Mouse (Mus musculus) left cerebral cortex, adult 6 months (tissue): Measurements from ENCODE around the gene Rbm14. TPM values are rescaled to one million over a fixed set of nuclear protein-coding genes. Genes with fewer than 3 reads are reported as not detected.

ENCODE experiments used
- long read RNA-seq, 2 experiments: library from polyadenylated mRNA; unstranded; transcript quantifications; one replicate each; pipeline ENCODE4 v2.0.0; 2019 to 2020
- polyA plus RNA-seq: library from polyadenylated mRNA; unstranded; fragments of <200 nt; fragmentation: Nextera tagmentation; gene quantifications from 2 replicates; pipeline ENCODE4 v1.2.3, GENCODE M21; 2021

Rbm14 gene
- polyA plus RNA-seq: 7.6 and 11.1 TPM in 2 replicates
- long read RNA-seq, experiment 1, transcript Rbm14-201 (3 exons, 3,165 nt): major isoform, 67 of 84 reads
- long read RNA-seq, experiment 1, partial matches to known transcripts: 12 of 84 reads
- long read RNA-seq, experiment 1, other reads (novel, unspliced or antisense): 3 of 84 reads
- long read RNA-seq, experiment 2, transcript Rbm14-201 (3 exons, 3,165 nt): major isoform, 10 of 15 reads
- long read RNA-seq, experiment 2, partial matches to known transcripts: 2 of 15 reads
- long read RNA-seq, experiment 2, other reads (novel, unspliced or antisense): 3 of 15 reads

DNA sequence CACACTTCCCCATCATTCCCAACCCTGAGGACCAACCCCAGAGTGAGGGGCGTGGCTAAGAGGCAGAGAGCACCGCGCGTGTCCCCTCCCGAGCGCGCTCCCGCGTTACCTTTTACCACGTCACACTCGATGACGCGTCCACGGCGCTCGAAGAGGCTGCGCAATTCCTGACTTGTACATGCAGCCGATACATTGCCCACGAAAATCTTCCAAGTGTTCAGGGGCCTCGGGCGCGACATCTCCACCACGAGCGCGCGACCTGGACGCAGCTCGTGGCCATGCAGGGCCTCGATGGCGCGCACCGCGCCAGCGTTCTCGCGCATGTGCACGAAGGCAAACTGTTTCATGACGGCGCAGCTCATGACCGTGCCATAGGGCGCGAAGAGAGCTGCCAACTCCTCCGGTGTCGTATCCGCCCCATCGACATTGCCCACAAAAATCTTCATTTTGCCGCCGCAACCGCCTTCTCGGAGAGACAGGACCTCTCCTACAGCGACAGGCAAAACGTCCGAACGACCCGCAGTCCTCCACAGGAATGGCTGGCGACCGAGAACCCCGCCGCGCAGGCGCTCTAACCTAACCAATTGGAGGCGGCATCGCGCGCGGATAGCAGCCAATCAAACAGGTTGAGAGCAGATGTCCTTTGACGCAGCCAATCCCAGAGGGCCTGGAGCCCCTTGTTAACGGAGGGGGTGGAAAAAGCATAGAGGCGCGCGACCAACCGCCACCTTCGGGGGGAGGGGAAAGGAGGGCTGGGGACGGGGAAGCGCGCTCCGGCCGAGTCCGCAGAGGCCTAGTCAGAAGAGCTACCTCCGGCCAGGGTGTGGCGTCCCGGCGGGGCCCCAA, at the start of gene Rbm14, which contains the start of gene Gm21992:
Gene Rbm14, minus strand, starts transcription at position 572 of the 846 bp plus-strand sequence.
Gene Gm21992, minus strand, starts transcription at position 550 of the 846 bp plus-strand sequence.

DNA sequence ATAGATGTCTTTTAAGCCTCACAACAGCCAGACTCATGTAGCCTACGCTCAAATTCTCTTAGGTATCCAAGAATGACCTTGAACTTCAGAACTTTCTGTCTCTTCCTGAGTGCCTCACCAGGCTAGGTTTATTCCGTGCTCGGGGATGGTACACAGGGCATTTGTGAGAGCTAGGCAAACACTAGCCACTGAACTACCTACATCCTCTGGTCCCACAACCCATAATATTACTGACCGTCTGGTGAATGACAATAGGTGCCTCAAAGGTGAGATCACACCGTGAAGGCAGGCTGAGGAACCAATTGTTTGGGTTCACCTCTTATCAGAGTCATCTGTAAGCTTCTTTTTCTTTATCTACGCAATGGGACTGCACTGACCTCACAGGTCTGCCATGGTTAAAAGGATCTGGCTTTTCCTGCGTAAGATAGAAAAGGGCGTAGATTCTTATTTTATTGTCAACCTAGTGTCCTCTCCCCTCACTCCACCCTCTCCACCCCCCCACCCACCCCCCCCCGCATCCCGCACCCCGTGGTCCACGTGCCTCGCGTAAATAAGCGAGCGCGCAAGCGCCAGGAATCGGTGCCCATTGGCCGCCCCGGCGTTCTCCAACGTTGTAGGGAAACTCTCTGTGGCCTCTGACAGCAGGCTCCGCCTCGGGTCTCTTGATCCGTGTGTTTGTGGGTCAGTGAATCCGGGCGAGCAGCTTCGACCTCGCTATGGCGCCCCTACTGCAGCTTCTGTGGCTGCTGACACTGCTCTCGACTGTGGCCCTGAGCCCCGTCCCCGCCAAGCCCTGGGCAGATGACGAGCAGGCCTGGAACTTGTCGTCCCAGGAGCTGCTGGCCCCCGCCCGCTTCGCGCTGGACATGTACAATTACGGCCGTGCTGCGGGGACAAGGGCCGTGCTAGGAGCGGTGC, 43.4 kb upstream of the Rbm14 start, which contains the start of gene Ctsf:
Gene Ctsf, plus strand, starts transcription at position 579 of the 918 bp plus-strand sequence.

DNA sequence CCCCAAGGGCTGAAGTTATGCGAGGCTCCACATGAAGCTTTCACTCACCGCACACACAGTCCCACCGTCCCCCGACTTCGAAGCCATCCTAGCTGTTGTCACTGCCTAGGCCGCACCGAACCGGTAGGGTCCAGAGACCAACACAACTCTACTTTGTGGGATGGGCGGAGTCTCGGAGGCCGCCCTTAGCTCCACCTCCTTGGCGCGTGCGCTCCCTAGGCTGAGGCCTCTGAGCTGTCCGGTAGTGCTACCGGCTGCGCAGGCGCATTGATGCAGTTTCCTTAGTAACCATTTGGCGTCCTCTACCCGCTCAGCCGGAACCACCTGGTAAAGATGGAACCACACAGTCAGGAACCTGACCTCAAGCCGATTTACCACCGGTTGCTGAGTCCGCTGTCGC, 27.7 kb upstream of the Rbm14 start, which contains the start of the genes Ccs and Ccdc87:
Gene Ccs, minus strand, starts transcription at position 184 of the 400 bp plus-strand sequence.
Gene Ccdc87, plus strand, starts transcription at position 218 of the 400 bp plus-strand sequence.

DNA sequence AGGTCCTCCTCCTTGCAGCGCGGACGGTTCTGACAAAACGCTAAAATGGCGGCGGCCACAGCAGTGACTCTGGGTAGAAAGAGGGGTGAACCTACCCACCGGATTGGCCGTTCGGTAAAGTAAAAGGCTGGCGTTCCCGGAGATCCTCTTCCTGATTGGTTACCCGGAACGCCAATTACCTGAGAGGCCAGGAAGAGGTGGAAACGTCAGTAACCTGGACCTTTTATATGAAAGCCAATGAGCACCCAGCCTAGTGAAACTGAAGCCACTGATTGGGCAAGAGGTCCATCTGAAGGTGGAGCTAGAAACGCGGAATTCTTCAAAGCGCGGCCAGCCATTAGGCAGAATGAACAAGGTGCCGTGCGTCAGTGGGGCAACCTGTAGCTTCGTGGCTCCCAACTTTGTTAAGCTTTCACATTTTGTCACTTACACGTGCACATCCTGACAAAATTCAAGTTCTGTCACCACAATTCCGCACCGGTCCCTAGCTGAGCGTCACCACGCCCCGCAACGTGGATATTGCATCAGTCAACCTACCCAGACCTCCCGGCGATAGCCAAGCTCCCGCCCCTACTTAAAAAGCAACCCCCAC, 17.5 kb downstream of the Rbm14 start, which contains the start of gene Rbm4:
Gene Rbm4, minus strand, starts transcription at position 71 of the 592 bp plus-strand sequence.

DNA sequence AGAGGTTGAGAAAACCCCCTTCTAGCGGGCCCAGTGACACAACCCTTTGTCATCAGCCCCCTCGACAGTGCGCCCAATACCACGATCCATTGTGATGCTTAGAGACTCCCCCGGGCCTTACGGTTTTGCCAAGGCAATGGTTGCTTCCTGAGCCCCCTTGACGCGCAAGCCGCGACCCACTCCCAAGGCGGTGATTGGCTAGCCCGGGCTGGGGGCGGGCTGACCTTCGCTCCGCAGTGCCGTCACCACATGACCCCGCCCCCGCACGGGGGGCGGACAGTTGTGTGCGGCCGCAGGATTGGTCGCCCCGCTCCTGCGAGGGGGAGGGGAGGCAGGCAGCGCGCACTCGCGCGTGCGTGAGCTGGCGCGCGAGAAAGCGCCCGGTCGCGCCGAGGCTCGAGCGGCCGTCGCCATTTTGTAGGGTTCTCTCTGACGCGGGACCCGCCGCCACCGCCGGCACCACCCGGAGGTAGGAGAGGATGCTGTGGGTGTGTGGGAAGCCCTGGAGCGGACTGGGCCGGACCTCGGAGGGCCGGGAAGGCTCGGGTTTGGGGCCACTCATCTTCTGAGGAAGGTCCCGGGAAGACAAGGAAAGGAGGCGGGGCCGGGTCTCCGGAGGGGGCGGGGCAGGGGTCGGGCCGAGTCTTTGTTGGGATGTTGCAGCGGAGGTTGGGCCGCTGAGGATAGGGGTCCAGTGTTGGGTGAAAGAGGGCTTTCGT, 55.1 kb downstream of the Rbm14 start, which contains the start of gene Rbm4b:
Gene Rbm4b, plus strand, starts transcription at position 305 of the 719 bp plus-strand sequence.

Other genes with a start within 250 kb of the Rbm14 start
- 2.0 and 4.3 TPM in 2 replicates for gene Lrfn4, start 196.0 kb downstream of the Rbm14 start, polyA plus RNA-seq
- 39.4 and 51.1 TPM in 2 replicates for gene Rce1, start 186.0 kb downstream of the Rbm14 start, polyA plus RNA-seq
- 5.0 and 5.5 TPM in 2 replicates for gene Gm960, start 113.0 kb downstream of the Rbm14 start, polyA plus RNA-seq
- 48.6 and 61.2 TPM in 2 replicates for gene Sptbn2, start 100.5 kb downstream of the Rbm14 start, polyA plus RNA-seq
- gene Rbm4b, start 55.1 kb downstream of the Rbm14 start, polyA plus RNA-seq: 21.5 and 24.9 TPM in 2 replicates
- 25.7 and 26.6 TPM in 2 replicates for gene Rbm4, start 17.7 kb downstream of the Rbm14 start, polyA plus RNA-seq
- 5.1 and 8.4 TPM in 2 replicates for gene Gm21992, start within 50 bp of the Rbm14 start, polyA plus RNA-seq
- gene Ccs, start 27.7 kb upstream of the Rbm14 start, polyA plus RNA-seq: 37.7 and 46.6 TPM in 2 replicates
- gene Ccdc87, start 27.7 kb upstream of the Rbm14 start, polyA plus RNA-seq: 1.5 and 1.8 TPM in 2 replicates
- 79.0 and 97.4 TPM in 2 replicates for gene Ctsf, start 43.5 kb upstream of the Rbm14 start, polyA plus RNA-seq
- gene Actn3, start 66.3 kb upstream of the Rbm14 start, polyA plus RNA-seq: 0.28 and 1.0 TPM in 2 replicates
- gene Zdhhc24, start 67.0 kb upstream of the Rbm14 start, polyA plus RNA-seq: 10.3 and 15.3 TPM in 2 replicates
- 7.2 and 18.1 TPM in 2 replicates for gene Bbs1, start 95.0 kb upstream of the Rbm14 start, polyA plus RNA-seq
- 20.7 and 24.6 TPM in 2 replicates for gene Dpp3, start 116.7 kb upstream of the Rbm14 start, polyA plus RNA-seq
- gene Peli3, start 131.5 kb upstream of the Rbm14 start, polyA plus RNA-seq: 8.9 and 11.4 TPM in 2 replicates
- 133 and 161 TPM in 2 replicates for gene Mrpl11, start 150.5 kb upstream of the Rbm14 start, polyA plus RNA-seq
- 12.7 and 17.4 TPM in 2 replicates for gene Npas4, start 178.7 kb upstream of the Rbm14 start, polyA plus RNA-seq
- 6.6 and 8.4 TPM in 2 replicates for gene Slc29a2, start 212.2 kb upstream of the Rbm14 start, polyA plus RNA-seq
- 129 and 165 TPM in 2 replicates for gene B4gat1, start 227.2 kb upstream of the Rbm14 start, polyA plus RNA-seq
- 1.7 and 2.9 TPM in 2 replicates for gene AC124502.3, start 227.3 kb upstream of the Rbm14 start, polyA plus RNA-seq
- gene Brms1, start 229.7 kb upstream of the Rbm14 start, polyA plus RNA-seq: 33.0 and 37.7 TPM in 2 replicates
- gene Rin1, start 238.8 kb upstream of the Rbm14 start, polyA plus RNA-seq: 13.6 and 19.4 TPM in 2 replicates